In genomic region chr9:116956156-116956555, GRCm38 (mm10) we compare ENCODE assay signal across 24 mouse cellular contexts.
A peak's percentile ranks its signal among the peaks of the same experiment; 100 is the strongest.
DNase-seq lines count a peak whose midpoint lies in the region; ATAC-seq and TF ChIP-seq lines count a peak whose summit lies in the region.
"Had no signal": no experiment of that assay in that cellular context is flagged by ENCODE, and none has a peak within 500 bp of the region (broad histone marks: within the 10 kb centered on the region; RNA-seq: fewer than 3 reads in every experiment).

No protein-coding gene starts in this region.

- no peak overlapping the region for H3K4me2 ChIP-seq in liver, embryonic 11.5 days
- H3K4me2 ChIP-seq in liver, embryonic 16.5 days (ENCODE audit: low read depth, low read length): no peak overlapping the region
- H3K4me2 ChIP-seq in liver, embryonic 12.5 days: no peak overlapping the region
- H3K4me2 ChIP-seq: embryonic facial prominence, embryonic 12.5 days; forebrain, embryonic 13.5 days; forebrain, embryonic 15.5 days had no signal

- no peak for ATAC-seq in liver, embryonic 11.5 days (replicated peaks; ENCODE audit: low FRiP score)
- peak; percentile 77 for ATAC-seq in liver, embryonic 16.5 days (ENCODE audit: low read depth)
- ATAC-seq in liver, embryonic 12.5 days: no peak
- ATAC-seq: CD4-positive, CD25-positive, alpha-beta regulatory T cell, adult 4 months; forebrain, embryonic 13.5 days; forebrain, embryonic 15.5 days; forebrain, postnatal 0 days had no signal

- TF ChIP-seq CTCF in liver, adult 2 months (IDR thresholded peaks at IDR 0.05; ENCODE audit: low read depth, low read length): no peak

- H3K4me1 ChIP-seq in liver, adult 2 months (ENCODE audit: control insufficient read depth, insufficient read depth, low read length): no peaks in the 10 kb centered on the region; the same call in 1 of the 2 replicates
- H3K4me1 ChIP-seq in liver, embryonic 11.5 days (replicated peaks; ENCODE audit: control insufficient read depth, insufficient read depth, low read length): no peaks in the 10 kb centered on the region
- no peaks in the 10 kb centered on the region for H3K4me1 ChIP-seq in liver, embryonic 16.5 days (ENCODE audit: control insufficient read depth, low read depth, low read length)
- H3K4me1 ChIP-seq in liver, embryonic 12.5 days: no peaks in the 10 kb centered on the region
- H3K4me1 ChIP-seq: embryonic facial prominence, embryonic 10.5 days; embryonic facial prominence, embryonic 12.5 days; forebrain, embryonic 13.5 days; forebrain, embryonic 15.5 days had no signal

- no peak overlapping the region for H3K27ac ChIP-seq in liver, adult 2 months (replicated peaks; ENCODE audit: insufficient read depth, low read depth, low read length)
- H3K27ac ChIP-seq in liver, embryonic 11.5 days (ENCODE audit: low read depth, low read length): no peak overlapping the region
- H3K27ac ChIP-seq in liver, embryonic 16.5 days (ENCODE audit: low read length): no peak overlapping the region
- H3K27ac ChIP-seq in liver, embryonic 12.5 days: no peak overlapping the region
- H3K27ac ChIP-seq: embryonic facial prominence, embryonic 10.5 days; embryonic facial prominence, embryonic 12.5 days; forebrain, embryonic 13.5 days; forebrain, embryonic 15.5 days had no signal

- H3K36me3 ChIP-seq in liver, adult 2 months (ENCODE audit: control insufficient read depth, insufficient read depth, low read length): no peaks in the 10 kb centered on the region
- H3K36me3 ChIP-seq in liver, embryonic 11.5 days (ENCODE audit: control insufficient read depth, insufficient read depth, low read length): no peaks in the 10 kb centered on the region
- no peaks in the 10 kb centered on the region for H3K36me3 ChIP-seq in liver, embryonic 16.5 days (ENCODE audit: control insufficient read depth, insufficient read depth)
- H3K36me3 ChIP-seq in liver, embryonic 12.5 days: no peaks in the 10 kb centered on the region; the same call in 1 of the 2 replicates
- H3K36me3 ChIP-seq: embryonic facial prominence, embryonic 12.5 days; forebrain, embryonic 15.5 days; G1E had no signal

- no peak overlapping the region for H3K4me3 ChIP-seq in liver, adult 2 months (ENCODE audit: insufficient read depth, low read depth, low read length)
- H3K4me3 ChIP-seq in liver, embryonic 11.5 days (ENCODE audit: low read depth, low read length): no peak overlapping the region
- H3K4me3 ChIP-seq in liver, embryonic 16.5 days (ENCODE audit: low read depth, low read length): no peak overlapping the region
- H3K4me3 ChIP-seq in liver, embryonic 12.5 days: no peak overlapping the region
- H3K4me3 ChIP-seq: embryonic facial prominence, embryonic 10.5 days; embryonic facial prominence, embryonic 12.5 days; forebrain, embryonic 13.5 days; forebrain, embryonic 15.5 days had no signal

- 17% methylated on average over 2 of the region's 2 CpGs for WGBS in liver, adult 2 months
- WGBS in liver, embryonic 11.5 days: 79% methylated on average over 2 of the region's 2 CpGs
- 60% methylated on average over 2 of the region's 2 CpGs for WGBS in liver, embryonic 16.5 days (ENCODE audit: insufficient replicate concordance)
- WGBS in liver, embryonic 12.5 days (ENCODE audit: insufficient replicate concordance): 54% methylated on average over 2 of the region's 2 CpGs

- DNase-seq in adrenal gland, postnatal 10 days: peak; percentile 33
- DNase-seq in adrenal gland, postnatal 4 days (ENCODE audit: low spot score in 2 of 2): no peak
- peak; percentile 80 for DNase-seq in liver, adult 2 months (ENCODE audit: extremely low read depth, low read depth, low spot score)
- DNase-seq in liver, embryonic 11.5 days (ENCODE audit: low spot score): no peak
- DNase-seq in skeletal muscle tissue, adult 2 months (ENCODE audit: low read depth, low spot score): peak; percentile 23
- DNase-seq in lung, postnatal 25 days (ENCODE audit: low spot score): no peak
- DNase-seq: adrenal gland, adult 8-10 months; adrenal gland, postnatal 25 days; B cell, adult 2 months; cerebellum, adult 11-12 months; cerebellum, adult 2 months; cerebellum, adult 9-10 months; cerebellum, postnatal 10 days; cerebellum, postnatal 25 days; forebrain, postnatal 0 days had no signal

- H3K9ac ChIP-seq in liver, adult 2 months (ENCODE audit: low read depth, low read length): no peak overlapping the region
- no peak overlapping the region for H3K9ac ChIP-seq in liver, embryonic 11.5 days (ENCODE audit: low read depth, low read length)
- H3K9ac ChIP-seq in liver, embryonic 16.5 days (ENCODE audit: low read depth, low read length): no peak overlapping the region
- no peak overlapping the region for H3K9ac ChIP-seq in liver, embryonic 12.5 days
- H3K9ac ChIP-seq: embryonic facial prominence, embryonic 12.5 days; forebrain, embryonic 13.5 days; forebrain, embryonic 15.5 days; forebrain, postnatal 0 days had no signal

- no peaks in the 10 kb centered on the region for H3K27me3 ChIP-seq in liver, adult 2 months (ENCODE audit: control insufficient read depth, insufficient read depth, low read length)
- no peaks in the 10 kb centered on the region for H3K27me3 ChIP-seq in liver, embryonic 11.5 days (replicated peaks; ENCODE audit: control insufficient read depth, insufficient read depth, low read length)
- no peaks in the 10 kb centered on the region for H3K27me3 ChIP-seq in liver, embryonic 16.5 days (ENCODE audit: control insufficient read depth, insufficient read depth, low read depth, low read length)
- no peaks in the 10 kb centered on the region for H3K27me3 ChIP-seq in liver, embryonic 12.5 days (replicated peaks)
- H3K27me3 ChIP-seq: CH12.LX; embryonic facial prominence, embryonic 12.5 days; forebrain, embryonic 13.5 days; forebrain, embryonic 15.5 days had no signal

- peaks cover 3% of the 10 kb centered on the region; the same call in 1 of the 2 replicates for H3K9me3 ChIP-seq in liver, embryonic 11.5 days (ENCODE audit: control insufficient read depth, low read length)
- peaks cover 3% of the 10 kb centered on the region; the same call in 1 of the 2 replicates for H3K9me3 ChIP-seq in liver, embryonic 16.5 days (replicated peaks; ENCODE audit: control insufficient read depth, low read length)
- peaks cover 5% of the 10 kb centered on the region for H3K9me3 ChIP-seq in liver, embryonic 12.5 days (replicated peaks)
- H3K9me3 ChIP-seq: forebrain, embryonic 15.5 days had no signal

- H3K79me2 ChIP-seq in liver, adult 2 months (ENCODE audit: control insufficient read depth, insufficient read depth, low read length): no peaks in the 10 kb centered on the region

- no peak for TF ChIP-seq POLR2A in liver, adult 2 months (IDR thresholded peaks at IDR 0.05; ENCODE audit: extremely low read depth, insufficient read depth, low read length)

Comparison
In these comparisons a context has a peak if more than half of its experiments do, and no peak if none do; other contexts are left out.
1. DNase-seq: peak in adrenal gland, postnatal 10 days (single experiment), liver, adult 2 months (single experiment) and skeletal muscle tissue, adult 2 months (single experiment); none in adrenal gland, postnatal 4 days (0 of 2), liver, embryonic 11.5 days (single experiment) and lung, postnatal 25 days (single experiment).